Mouse (Mus musculus) heart, adult 2 months (tissue): Measurements from ENCODE around the gene Bach2. TPM values are rescaled to one million over a fixed set of nuclear protein-coding genes. Genes with fewer than 3 reads are reported as not detected.

ENCODE experiments used
- DNase-seq, 2 experiments: peaks; one replicate each; pipeline ENCODE4 v3.0.0; 2021
- H3K27ac ChIP-seq: fragments of 200-600 bp; 2 replicates; pipeline ENCODE4 v1.8.1; 2022
- H3K27me3 ChIP-seq: fragments of 200-500 bp; 2 replicates; pipeline ENCODE4 v1.6.1; 2012; ENCODE audit warnings: mild to moderate bottlenecking, low read length, inconsistent platforms, mixed read lengths; ENCODE audit not compliant: control insufficient read depth, insufficient read depth
- H3K36me3 ChIP-seq: fragments of 200-500 bp; 2 replicates; pipeline ENCODE4 v1.6.1; 2012; ENCODE audit warnings: low read length, inconsistent platforms; ENCODE audit not compliant: control insufficient read depth, insufficient read depth
- H3K4me1 ChIP-seq: fragments of 200-500 bp; 2 replicates; pipeline ENCODE4 v1.6.1; 2011; ENCODE audit warnings: low read length; ENCODE audit not compliant: control insufficient read depth, insufficient read depth
- H3K4me3 ChIP-seq: fragments of 200-600 bp; 2 replicates; pipeline ENCODE4 v1.8.1; 2022
- H3K79me2 ChIP-seq: fragments of 200-500 bp; replicated peaks from 2 replicates; pipeline ENCODE4 v1.6.1; 2012; ENCODE audit warnings: mild to moderate bottlenecking, inconsistent platforms, low read length, moderate library complexity, mixed read lengths; ENCODE audit not compliant: control insufficient read depth, insufficient read depth
- H3K9ac ChIP-seq: fragments of 200-500 bp; 2 replicates; pipeline ENCODE4 v1.6.1; 2012; ENCODE audit warnings: low read depth, mild to moderate bottlenecking, control low read depth, inconsistent platforms, low read length, mixed read lengths
- CTCF ChIP-seq: fragments of 200-600 bp; IDR thresholded peaks from 2 replicates; pipeline ENCODE4 v1.8.1; 2022; ENCODE audit warnings: antibody characterized with exemption, mild to moderate bottlenecking, moderate library complexity
- EP300 ChIP-seq: fragments of 200-500 bp; IDR thresholded peaks from 2 replicates; pipeline ENCODE4 v1.6.1; 2011; ENCODE audit warnings: low read depth, low read length, control low read depth; ENCODE audit not compliant: insufficient read depth
- POLR2A ChIP-seq: fragments of 200-500 bp; IDR thresholded peaks from 2 replicates; pipeline ENCODE4 v1.6.1; 2011; ENCODE audit warnings: mild to moderate bottlenecking, low read depth, low read length, control low read depth; ENCODE audit not compliant: insufficient read depth
- WGBS: fragments of 180-500 bp; shearing (Covaris S2); methylation state at CpG from one replicate; pipeline ENCODE4 v1.1.7; 2018; 5-methylcytosine and 5-hydroxymethylcytosine counted together
- intact Hi-C: fragments of 180-260 bp; cut with DNase I; formaldehyde crosslinking; loops from one replicate; pipeline ENCODE4 v1.15.1; 2025
- polyA plus RNA-seq: library from polyadenylated mRNA; depleted of rRNA; stranded (reverse); fragments of >200 nt; gene quantifications from 2 replicates; pipeline ENCODE4 v1.2.3, GENCODE M21; 2012
- total RNA-seq, 2 experiments: library from RNA; stranded (reverse); gene quantifications; 2 replicates each; pipeline ENCODE4 v1.2.3; 2021

Bach2 gene
- total and polyA plus RNA-seq, 3 experiments: 2.4 to 4.2 (median 3.9) TPM

GRCm38 (mm10) chr4:32360496-32360895, 121.9 kb downstream of the Bach2 start:
- Histone ChIP-seq H3K9ac (no peak overlapping the region), H3K27me3 (no peaks in the 10 kb centered on the region), H3K27ac (no peak overlapping the region), H3K4me1 (peaks cover 23% of the 10 kb centered on the region), H3K4me3 (no peak overlapping the region), H3K79me2 (no peaks in the 10 kb centered on the region), H3K36me3 (no peaks in the 10 kb centered on the region)
- no peak for TF ChIP-seq EP300
- no peak for TF ChIP-seq CTCF
- TF ChIP-seq POLR2A: no peak
- intact Hi-C loops: no loop called here
- no peak for DNase-seq
- 73% methylated on average over 5 of the region's 5 CpGs for WGBS

GRCm38 (mm10) chr4:32363488-32363984, 124.9 kb downstream of the Bach2 start:
- Histone ChIP-seq H3K4me3 (peak overlapping the region; percentile 17; the same call in 1 of the 2 replicates), H3K27ac (peak overlapping the region; percentile 54)
- intact Hi-C loops: no loop called here

GRCm38 (mm10) chr4:32365144-32365907, 126.7 kb downstream of the Bach2 start:
- no peaks in the 10 kb centered on the region for H3K79me2 ChIP-seq
- peak overlapping the region; percentile 12; the same call in 1 of the 2 replicates for H3K27ac ChIP-seq
- DNase-seq: no peak
- no peaks in the 10 kb centered on the region for H3K27me3 ChIP-seq
- 49% methylated on average over 13 of the region's 13 CpGs for WGBS
- TF ChIP-seq EP300 (no peak), CTCF (no peak), POLR2A (no peak)
- no peak overlapping the region for H3K9ac ChIP-seq
- peaks cover 14% of the 10 kb centered on the region for H3K4me1 ChIP-seq
- intact Hi-C loops: no loop called here
- no peaks in the 10 kb centered on the region for H3K36me3 ChIP-seq
- no peak overlapping the region for H3K4me3 ChIP-seq

More at GRCm38 (mm10) chr4:32363488-32363984, 124.9 kb downstream of the Bach2 start:
- no peak overlapping the region; the same call in 1 of the 2 replicates for H3K9ac ChIP-seq
- no peaks in the 10 kb centered on the region for H3K27me3 ChIP-seq
- no peaks in the 10 kb centered on the region for H3K79me2 ChIP-seq
- TF ChIP-seq POLR2A (no peak), CTCF (no peak), EP300 (no peak)
- WGBS: 19% methylated on average over 14 of the region's 14 CpGs
- peaks cover 24% of the 10 kb centered on the region for H3K4me1 ChIP-seq
- no peaks in the 10 kb centered on the region for H3K36me3 ChIP-seq
- peak; percentile 47 to 58 for DNase-seq

GRCm38 (mm10) chr4:32366176-32366575, 127.6 kb downstream of the Bach2 start:
- no peak for TF ChIP-seq EP300
- no peak for TF ChIP-seq POLR2A
- TF ChIP-seq CTCF: no peak
- Histone ChIP-seq H3K27ac (no peak overlapping the region), H3K9ac (no peak overlapping the region), H3K4me3 (no peak overlapping the region), H3K79me2 (no peaks in the 10 kb centered on the region), H3K36me3 (no peaks in the 10 kb centered on the region), H3K4me1 (peaks cover 10% of the 10 kb centered on the region), H3K27me3 (no peaks in the 10 kb centered on the region)
- DNase-seq: no peak
- WGBS: 68% methylated on average over 2 of the region's 2 CpGs
- intact Hi-C loops: no loop called here

- no peak overlapping the region for H3K9ac ChIP-seq
- no peaks in the 10 kb centered on the region for H3K79me2 ChIP-seq
- H3K4me3 ChIP-seq: no peak overlapping the region
- intact Hi-C loops: no loop called here
- no peak for DNase-seq
- TF ChIP-seq CTCF (no peak), POLR2A (no peak)
- WGBS: 90% methylated on average over 8 of the region's 8 CpGs
- H3K27me3 ChIP-seq: no peaks in the 10 kb centered on the region
- H3K36me3 ChIP-seq: no peaks in the 10 kb centered on the region
- peaks cover 10% of the 10 kb centered on the region for H3K4me1 ChIP-seq
- H3K27ac ChIP-seq: no peak overlapping the region
Measured at GRCm38 (mm10) chr4:32368345-32368744, 129.7 kb downstream of the Bach2 start.

- intact Hi-C loops: no loop called here
- no peak overlapping the region for H3K27ac ChIP-seq
- TF ChIP-seq EP300 (no peak), POLR2A (no peak), CTCF (no peak)
- H3K4me3 ChIP-seq: no peak overlapping the region
- DNase-seq: no peak
- no peak overlapping the region for H3K9ac ChIP-seq
- no peaks in the 10 kb centered on the region for H3K27me3 ChIP-seq
- WGBS: 38% methylated on average over 7 of the region's 7 CpGs
- peaks cover 10% of the 10 kb centered on the region for H3K4me1 ChIP-seq
- no peaks in the 10 kb centered on the region for H3K79me2 ChIP-seq
- no peaks in the 10 kb centered on the region for H3K36me3 ChIP-seq
Measured at GRCm38 (mm10) chr4:32373085-32373484, 134.5 kb downstream of the Bach2 start.
